Mouse (Mus musculus): Measurements from ENCODE around the gene Slc48a1.
A peak's percentile ranks its signal among the peaks of the same experiment; 100 is the strongest.

Slc48a1 gene

DNA sequence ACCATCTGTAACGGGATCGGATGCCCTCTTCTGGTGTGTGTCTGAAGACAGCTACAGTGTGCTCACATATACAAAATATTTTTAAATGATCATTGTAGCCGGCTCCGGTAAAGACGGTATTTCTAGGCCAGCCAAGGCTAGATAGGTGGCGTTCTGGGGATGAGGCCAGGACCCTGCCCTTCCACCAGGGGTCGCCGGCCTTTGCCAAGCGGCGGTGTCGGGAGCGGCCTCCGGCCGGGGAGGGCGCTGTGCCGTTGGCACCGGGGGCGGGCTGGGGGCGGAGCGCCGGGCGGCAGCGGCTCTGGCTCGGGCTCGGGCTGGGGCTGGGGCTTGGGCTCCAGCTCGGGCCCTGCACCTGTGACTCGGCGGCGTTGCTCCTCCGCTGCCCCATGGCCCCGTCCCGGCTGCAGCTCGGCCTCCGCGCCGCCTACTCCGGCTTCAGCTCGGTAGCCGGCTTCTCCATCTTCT is 5.8 kb downstream of the Slc48a1 start:
- peak; percentile 87 to 92 for DNase-seq

DNA sequence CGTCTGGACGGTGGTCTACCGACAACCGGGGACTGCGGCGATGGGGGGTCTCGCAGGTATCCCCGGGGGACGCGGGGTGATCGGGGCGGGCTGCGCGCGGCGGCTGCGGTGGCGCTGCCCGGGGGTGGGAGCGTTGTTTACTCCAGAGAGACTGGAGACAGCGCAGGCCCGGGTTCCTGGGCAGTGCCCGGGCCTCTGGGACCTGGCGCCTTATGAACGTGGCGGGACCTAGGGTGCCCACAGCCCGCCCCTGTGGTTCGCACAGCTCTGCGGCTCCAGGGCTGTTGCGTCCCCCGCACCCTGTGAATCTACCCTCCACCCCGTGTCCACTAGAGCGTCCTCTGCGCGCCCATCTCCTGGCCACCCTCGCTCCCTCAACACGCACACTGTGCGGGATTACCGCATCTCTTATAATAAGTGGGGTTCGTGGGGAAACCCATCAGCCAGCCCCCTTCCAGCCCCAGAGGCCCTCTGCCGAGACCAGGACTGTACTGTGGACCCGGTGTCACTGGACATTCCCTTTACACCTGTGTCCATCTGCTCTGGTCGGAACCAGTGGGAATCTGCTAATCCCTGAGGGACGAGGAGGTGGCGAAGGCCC is 6.3 kb downstream of the Slc48a1 start:
- peak in 1 of 2 experiments; percentile 43 for DNase-seq

DNA sequence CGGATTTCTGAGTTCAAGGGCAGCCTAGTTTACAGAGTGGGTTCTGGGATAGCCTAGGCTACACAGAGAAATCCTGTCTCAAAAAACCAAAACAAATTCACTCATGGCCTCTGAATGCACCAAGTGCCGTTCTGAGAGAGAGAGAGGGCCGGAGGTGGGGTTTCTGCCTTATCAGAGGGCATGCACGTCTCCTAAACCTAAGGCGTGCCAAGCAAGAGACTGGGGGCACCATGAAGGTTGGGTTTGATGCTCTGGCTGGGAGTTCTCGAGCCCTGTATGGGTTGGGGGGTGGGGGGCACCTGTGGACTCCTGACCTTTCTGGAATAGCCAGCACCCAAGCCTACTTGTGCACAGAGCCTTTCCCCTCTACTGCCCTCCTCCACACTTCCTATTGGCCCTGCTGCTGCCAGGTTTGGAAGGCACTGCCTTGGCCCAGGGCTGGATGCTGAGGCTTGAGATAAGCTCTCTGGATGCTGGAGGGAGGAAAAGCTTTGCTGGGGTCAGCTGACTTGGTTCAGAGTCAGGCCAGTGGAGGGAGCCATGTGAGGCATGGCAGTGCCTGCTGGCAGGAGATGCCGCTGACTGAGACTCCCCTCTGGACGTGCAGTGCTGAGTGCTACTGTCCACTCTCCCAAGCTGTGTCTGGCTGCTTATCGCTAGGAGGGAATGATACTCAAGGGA is 7.6 kb downstream of the Slc48a1 start:
- DNase-seq = peak; percentile 64 to 65

DNA sequence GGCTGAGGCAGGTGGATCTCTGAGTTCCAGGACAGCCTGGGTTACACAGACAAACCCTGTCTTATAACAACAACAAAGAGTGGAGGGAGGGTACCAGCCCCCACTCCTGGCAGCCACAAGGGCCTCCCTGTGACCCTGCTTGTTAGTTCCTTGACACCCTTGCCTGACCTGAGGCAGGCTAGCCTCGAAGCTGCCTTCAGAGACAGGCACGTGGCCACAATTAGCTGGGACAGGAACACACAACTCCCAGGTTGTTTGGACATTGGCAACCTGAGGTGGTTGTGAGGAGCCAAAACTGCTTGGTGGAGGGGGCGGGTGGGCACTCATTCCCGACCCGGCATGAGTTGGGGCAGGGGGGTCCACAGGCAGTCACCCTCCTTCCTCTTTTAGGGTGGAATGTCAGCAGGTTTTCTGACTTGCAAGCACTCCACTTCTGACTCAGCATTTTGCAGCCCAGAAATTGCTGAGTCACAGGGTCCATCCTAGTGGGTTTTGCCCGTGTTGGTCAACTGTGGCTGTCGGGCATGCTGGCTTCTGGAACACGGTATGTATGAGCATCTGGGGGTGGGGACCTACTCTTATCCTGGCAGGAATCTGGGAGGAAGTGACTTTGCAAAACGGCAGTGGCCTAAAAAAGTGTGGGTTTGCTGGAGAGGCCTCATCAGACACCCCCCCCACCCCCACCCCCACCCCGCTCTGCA is 8.2 kb downstream of the Slc48a1 start:
- peak; percentile 50 to 74 for DNase-seq

DNA sequence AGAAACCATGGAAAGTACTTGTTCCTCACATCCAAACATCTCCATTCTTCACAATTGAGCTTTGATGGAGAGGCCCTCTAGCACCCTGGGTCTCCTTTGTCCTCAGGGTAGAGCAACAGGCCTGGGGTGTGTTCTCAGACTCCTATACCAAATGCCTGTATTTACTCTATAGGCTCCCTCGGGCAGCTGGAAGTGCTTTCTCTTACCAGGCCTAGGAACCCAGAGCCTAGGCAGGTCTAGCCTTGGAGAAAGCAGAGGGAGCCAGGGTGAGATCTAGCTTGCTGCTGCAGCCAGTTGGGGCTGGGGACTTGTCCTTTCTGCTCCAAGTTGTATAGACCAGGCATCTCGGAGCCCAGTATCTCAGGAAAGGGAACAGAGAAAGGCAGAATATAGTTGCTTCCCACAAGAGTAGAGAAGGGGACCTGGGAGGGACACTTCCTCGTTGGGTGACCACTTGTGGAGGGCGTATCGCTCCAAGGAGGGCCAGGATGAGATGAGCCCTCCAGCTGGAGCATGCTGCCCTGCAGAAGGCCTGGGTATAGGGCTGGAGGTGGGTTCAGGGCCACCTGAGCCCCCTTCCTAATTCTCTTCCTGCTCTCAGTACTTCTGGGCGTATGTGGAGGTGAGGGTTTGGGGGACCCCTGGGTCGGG is 9.0 kb downstream of the Slc48a1 start:
- no peak for DNase-seq

DNA sequence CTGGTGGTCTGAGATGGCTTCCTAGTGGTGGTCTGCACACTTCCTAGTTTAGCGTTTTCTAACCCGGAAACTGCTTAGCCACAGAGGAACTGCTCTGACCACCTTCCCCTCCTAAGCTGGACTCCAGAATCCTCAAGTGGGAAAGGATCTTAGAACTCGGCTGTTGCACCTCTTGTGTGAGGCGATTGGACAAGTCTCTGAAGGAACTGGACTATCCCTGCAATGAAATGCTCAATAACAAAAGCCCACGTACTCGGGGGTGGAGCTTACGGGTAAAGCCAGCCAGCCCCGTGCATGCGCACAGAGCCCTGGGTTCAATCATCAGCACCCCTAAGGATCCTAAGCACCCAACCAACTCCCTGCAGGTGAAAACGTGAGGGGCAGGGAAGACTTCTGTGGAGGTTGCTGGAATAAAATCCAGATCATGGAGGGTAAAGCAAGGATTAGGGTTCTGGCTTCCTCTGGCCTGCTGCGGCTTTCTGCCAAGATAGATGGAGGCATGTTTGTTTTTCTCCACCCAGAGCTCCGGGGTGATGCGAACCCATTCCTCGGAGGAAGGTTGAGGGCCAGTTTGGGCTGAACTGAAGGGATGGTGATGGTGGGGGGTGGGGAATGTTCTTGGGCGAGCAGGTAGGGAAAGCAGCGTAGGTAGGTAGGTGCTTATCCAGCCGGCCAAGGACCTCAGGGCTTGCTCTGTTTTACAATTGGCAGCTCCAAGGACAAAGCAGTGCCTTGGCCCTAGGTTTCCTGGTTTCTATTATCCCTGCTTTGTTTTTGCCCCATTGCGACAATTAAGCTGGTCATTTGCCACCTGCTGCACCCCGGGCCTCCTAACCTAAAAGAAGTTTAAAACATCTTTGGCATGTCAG is 9.7 kb downstream of the Slc48a1 start:
- no peak for DNase-seq

DNA sequence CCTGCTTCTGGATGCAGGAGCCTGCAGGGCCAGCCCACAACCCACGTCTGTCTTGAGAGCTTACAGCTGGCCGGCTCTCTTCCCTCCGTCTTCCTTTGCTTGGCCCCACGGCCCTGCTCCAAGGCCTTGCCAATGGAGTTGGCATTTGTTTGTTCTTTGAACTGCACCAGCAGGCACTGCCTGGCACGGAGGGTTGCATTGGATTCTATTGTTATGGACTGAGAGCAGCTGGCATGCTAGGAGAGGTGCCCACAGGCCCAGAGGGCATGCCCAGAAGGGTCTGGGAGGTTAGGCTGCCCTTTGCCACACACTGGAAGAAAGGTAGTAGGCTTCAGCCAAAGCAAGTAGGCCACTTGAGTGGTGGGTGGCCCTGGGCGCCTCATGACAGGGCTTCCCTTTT is 10.5 kb downstream of the Slc48a1 start:
- DNase-seq = peak in 1 of 2 experiments; percentile 52

DNA sequence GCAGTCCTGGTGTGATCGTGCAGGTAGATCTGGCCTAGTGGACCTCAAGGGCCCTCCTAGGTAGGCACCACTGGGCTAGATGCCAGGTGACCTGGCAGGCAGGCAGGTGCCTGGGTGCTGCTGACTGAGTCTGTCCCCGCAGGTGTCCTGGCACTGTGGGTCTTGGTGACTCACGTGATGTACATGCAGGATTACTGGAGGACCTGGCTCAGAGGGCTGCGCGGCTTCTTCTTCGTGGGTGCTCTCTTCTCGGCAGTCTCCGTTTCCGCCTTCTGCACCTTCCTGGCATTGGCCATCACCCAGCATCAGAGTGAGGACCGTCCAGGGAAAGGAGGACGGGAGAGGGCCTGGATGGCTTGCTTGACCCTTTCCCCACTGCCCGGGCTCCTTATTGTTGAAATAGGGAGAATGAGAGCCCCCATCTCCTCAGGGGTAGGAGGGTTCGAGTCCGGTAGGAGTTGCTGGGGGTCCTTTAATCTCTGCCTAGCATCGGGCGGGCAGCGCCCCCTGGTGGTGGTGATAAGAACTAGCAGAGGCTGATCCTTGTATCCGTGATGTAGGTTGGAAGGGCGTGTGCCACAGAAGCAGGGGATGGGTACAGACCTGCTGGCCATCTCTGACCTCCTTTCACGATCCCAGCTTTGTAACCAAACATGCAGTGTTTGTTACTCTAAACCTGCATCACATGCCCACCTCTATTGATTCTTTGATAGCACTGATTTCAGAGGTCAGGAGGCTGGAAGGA is 11.6 kb downstream of the Slc48a1 start:
- DNase-seq = peak; percentile 82 to 88

DNA sequence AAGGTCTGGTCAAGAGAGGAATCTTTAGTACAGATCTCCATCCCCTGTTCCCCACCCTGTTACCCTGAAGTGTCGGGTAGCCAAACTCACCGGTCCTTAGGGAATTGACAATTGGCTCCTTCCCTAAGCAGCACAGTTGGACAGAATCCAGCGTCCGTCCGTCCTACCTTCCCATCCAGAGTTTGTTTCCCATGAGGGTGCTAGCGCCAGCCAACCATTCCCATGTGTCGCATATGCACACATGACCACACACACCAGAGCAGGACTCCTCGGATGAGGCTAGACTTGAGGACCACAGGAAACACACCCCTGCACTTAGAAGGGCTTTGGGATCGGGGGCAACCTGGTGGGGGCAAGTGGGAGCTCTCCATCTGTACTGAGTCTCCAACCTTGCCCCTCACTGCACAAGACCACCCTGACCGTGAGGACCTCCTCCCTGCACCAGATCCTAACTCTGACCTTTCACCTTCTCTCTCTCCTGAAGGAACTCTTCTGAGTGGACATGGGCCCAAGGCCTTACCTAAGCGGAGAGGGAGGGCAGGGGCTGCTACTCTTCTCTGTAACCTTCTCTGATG is 12.9 kb downstream of the Slc48a1 start:
- DNase-seq = no peak

DNA sequence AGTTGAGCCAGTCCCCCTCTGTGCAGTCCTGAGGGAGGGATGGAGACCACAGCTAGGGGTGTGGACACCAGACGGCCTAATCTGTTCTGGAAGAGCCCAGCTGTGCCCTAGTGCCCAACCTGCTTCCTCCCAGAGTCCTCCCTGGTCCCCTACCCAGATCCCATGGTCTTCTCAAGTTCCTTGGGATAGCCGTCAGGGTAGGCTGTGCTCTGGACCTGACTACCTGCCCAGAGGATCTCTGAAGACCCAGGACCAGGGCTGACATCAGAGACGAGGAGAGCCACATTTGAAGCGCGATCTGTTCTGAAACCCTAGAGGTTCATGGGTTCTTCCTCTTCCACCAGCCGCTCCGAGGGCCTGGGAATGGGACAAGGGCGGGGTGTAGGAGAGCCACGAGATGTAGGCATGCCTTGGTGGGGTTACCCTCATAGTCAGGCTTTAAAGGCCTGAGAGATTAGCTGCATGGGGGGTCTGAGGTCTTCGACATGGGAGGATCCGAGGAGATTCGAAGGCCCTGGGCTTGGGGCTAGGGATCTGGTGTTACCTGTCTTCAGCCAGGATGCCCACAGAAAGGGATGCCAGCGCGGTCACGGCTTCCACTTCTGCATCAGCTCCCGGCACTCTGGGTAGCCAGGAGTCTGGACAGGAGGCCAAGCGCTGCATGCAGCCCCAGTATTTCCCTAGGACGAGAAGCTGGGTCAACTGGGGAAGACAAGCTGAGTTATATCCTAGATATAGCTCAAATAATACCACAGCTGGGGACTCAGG is 15.2 kb downstream of the Slc48a1 start:
- no peak for DNase-seq

DNA sequence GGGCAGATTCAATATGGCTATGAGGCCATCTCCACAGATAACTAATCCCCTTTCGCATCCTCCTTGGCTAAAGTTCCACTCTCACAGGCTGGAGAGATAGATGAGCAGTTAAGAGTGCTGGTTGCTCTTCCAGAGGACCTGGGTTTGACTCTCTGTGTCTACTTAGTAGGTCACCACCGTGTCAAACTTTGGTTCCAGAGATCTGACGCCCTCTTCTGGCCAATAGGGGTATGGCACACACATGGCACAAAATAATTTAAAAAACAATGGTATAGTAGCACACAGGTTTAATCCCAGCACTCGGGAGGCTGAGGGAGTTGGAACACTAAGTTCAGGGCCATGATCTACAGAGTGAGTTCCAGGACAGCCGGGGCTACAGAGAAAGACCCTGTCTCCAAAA is 15.9 kb downstream of the Slc48a1 start:
- DNase-seq = no peak

DNA sequence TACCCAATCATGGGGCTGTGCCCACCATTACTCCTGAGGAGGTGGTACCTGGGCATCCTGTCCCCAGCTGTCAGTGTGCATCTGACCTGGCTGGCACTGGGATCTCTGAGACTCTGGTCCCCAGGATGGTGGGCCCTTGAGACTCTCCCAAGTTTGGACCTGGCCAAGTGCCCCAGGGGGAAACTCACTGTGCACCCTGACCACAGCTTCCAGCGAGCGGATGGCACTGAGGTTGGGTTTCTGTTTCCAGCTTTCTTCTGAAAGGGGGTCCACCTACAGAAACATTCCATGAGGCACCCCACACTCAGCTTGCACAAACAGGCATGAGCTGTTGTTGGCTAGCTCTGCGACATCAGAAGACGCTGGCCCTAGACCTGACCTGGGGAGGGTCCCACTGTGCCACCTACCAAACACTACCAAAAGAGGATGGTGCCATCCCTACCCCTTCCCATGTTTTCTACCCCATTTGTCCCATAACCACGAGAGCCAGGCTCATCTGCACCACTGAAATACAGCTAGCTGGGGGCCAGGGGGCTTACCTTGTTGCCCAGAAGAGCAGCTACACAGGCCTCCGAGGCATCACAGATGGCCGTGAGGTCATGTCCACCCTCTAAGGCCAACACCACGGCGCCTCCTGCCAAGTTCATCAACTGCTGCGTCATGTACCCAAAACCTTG is 17.4 kb downstream of the Slc48a1 start:
- no peak for DNase-seq

DNA sequence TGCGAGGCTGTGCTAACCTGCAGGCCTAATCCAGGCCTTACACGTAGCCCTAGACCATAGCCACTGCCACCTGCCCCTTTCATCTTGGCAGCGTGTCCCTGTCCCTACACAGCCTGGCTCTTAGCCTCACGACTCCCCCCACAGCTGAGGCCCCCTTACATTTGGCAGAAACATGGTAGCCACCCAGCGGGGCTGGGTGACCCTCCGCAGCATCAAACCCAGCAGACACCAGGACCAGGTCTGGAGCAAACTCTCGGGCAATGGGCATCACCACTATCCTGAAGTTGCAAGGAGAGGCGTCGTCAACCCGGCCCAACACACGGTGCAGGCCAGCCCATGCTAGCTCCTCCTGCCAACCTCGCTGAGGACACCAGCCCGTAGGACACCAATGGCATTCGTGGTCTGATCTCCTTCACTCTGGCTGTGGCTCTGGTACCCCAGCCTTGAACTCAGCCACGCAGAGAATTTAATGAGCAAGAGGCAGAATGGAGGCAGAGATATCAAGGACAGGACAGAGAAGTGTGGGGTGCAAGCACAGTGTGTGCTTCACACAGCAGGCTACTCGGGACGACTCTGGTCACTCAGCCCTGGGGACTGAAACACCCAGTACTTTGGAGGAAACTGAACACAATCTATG is 18.5 kb downstream of the Slc48a1 start:
- no peak for DNase-seq

DNA sequence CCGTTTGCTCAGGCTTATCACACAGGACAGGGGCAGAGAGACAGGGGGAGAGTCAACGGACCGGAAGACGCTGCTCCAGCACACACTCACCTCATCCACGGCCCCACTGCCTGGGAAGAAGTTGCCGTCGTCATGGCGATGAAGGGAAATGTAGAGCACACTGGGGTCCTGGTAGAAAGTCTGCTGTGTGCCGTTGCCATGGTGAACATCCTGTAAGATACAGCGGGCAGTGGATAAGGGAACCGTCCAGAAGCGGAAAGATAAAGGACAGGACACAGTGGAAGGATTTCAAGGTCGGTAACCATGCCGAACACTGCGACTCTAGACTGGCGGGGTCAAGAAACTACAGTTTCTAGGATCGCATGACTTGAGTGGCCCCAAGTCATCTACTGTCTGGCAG is 19.8 kb downstream of the Slc48a1 start:
- no peak for DNase-seq

DNA sequence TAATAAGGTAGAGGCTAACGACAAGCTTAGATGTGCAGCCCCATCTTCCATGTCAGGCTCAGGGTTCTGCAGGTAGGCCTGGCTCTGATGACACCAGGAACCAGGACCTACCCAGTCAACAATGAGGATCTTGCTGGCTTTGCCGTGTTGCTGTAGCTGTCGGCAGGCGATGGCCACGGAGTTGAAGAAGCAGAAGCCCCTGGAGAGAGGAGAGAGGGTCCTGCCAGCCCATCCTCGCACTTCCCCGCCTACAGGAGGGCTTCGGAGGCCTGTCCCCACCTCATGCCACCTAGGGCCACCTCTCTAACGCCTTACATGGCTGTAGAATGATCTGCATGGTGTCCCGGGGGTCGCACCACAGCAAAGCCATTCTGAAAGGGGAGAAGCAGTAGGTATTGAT is 21.1 kb downstream of the Slc48a1 start:
- DNase-seq = no peak

DNA sequence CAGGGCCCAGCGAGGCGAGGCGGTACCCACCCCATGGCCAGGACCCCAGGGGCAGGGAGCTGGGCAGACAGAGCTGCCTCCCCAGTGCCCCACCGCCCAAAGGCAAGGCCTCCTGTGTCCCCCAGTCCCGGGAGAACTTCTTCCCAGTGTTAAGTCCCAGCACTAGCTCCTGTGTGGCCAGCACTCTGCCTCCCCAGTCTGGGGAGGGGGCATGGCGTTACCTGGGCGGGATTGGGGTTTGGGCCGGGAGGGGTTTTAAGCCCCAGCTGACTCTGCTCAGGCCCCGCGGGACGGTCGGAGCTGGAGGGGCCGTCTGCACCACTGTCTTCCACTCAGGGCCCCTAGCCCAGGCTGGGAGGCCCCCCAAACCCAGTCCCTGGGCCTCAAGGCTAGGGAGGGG is 22.5 kb downstream of the Slc48a1 start:
- no peak for DNase-seq

DNA sequence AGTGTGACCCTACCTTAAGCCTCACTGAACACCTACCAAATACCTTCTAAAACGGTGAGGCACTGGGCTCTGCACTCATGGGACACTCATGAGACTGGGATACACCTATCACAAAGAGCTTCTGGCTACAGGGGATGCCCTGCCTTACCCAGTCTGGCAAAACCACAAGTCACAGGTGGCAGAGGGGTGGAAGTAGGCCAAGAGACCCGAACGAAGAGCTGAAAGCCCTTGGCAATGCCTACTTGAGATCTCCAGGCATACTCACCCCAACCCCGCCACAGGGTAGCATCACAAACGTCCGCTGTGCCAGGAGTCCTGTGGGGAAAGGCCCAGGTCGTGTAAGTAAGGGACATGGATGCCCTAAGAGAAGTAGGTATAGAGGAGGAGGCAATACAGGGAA is 23.5 kb downstream of the Slc48a1 start:
- DNase-seq = no peak

DNA sequence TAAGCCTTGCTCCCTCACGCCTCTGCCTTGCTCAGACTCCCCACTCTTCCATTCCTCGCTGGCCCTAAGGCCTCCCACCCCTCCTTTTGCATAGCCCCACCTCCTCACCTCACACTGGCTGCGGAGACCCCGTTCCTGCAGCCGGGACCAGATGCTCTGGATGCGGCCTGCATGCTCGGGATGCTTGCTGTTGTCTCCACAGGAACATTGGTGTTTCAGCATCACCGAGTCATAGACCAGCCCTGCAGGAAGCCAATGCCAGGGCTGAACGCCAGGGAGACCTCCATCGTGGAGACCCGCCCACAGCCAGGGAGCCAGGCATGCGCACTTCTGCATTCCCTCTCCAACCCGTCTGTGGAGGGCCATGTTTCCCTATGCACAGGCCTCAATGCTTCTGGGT is 24.3 kb downstream of the Slc48a1 start:
- DNase-seq = no peak

DNA sequence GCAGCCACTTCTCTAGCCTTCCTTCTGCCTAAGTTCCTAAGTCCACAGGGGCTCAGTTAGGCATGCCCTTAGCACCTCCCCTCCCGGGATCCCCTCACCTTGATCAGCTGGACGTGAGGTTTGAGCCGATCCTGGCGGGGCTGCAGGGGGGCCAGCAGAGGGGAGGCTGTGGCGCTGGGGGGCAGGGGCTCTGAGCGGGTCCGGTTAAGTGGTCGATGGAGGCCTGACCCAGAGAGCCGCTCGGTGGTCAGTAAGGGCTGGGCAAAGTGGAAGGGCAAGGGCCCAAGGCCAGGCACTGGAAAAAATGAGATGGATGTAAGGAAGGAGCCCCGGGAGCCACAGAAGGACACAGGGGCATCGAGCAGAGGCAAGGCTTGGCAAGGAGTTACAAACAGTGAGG is 29.5 kb downstream of the Slc48a1 start:
- DNase-seq = no peak

DNA sequence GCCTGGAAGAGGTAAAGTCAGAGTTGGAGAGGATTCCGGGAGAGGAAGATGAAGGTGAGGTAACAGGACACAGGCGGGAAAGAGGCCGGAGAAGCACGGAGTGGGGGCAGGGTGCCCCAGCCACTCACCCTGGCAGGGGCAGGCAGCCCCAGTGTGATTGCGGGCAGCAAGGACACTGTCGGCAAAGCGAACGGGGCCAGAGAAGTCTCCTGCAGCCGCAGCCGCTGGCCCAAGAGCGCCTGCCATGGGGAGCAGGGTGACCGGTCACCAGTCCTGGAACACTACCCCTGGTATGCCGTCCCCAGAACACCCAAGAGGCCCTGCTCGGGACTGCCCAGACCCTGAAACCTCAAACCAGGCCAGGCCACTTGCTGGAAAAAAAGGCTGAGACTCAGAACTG is 30.2 kb downstream of the Slc48a1 start:
- no peak for DNase-seq
